Mouse (Mus musculus) adrenal gland, postnatal 36 days (tissue): ENCODE results near the gene Slc38a1. TPM values are rescaled to one million over a fixed set of nuclear protein-coding genes. Genes with fewer than 3 reads are reported as not detected.

Experiments used
- DNase-seq, 2 experiments: peaks; one replicate each; pipeline ENCODE4 v3.0.0; 2021; ENCODE audit warnings: mixed read lengths in 1 of 2
- total RNA-seq, 2 experiments: library from RNA; stranded (reverse); gene quantifications; 2 replicates each; pipeline ENCODE4 v1.2.3; 2021

The Slc38a1 gene
- total RNA-seq, 2 experiments from 2014 or later: 27.6 to 41.7 TPM

DNA sequence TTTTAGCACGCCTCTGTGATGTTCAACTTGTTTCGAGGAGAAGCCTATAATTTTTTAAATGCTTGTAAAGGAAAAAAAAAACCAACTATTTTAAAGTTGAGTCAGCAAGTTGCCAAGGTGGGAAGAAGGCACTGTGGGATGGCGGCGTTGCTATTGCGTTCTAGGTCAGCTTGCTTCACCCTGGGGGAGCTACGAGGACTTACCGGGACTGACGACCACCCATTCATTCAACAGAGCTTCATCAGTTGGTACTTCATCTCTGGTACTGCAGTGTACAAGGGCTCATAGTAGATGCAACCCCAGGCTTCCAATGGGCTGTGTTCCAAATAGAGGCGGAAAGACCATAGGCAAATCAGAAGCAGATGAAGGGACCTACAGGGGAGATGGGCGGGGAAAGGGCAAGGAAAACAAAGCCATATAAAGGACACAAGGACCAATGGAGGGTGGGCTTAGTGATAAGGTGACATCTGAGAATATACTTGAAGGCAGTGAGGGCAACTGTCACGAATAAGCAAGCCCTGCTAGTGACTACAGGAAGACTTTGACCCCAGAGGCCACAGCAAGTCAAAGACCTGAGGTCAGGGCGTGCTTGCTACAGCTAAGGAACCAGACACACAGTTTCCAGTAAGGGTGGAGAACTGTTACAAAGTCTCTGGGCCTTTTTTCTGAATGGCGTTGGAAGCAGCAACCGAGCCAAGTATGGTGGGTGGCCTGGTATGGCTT is 82.0 kb downstream of the Slc38a1 start:
- DNase-seq: no peak

DNA sequence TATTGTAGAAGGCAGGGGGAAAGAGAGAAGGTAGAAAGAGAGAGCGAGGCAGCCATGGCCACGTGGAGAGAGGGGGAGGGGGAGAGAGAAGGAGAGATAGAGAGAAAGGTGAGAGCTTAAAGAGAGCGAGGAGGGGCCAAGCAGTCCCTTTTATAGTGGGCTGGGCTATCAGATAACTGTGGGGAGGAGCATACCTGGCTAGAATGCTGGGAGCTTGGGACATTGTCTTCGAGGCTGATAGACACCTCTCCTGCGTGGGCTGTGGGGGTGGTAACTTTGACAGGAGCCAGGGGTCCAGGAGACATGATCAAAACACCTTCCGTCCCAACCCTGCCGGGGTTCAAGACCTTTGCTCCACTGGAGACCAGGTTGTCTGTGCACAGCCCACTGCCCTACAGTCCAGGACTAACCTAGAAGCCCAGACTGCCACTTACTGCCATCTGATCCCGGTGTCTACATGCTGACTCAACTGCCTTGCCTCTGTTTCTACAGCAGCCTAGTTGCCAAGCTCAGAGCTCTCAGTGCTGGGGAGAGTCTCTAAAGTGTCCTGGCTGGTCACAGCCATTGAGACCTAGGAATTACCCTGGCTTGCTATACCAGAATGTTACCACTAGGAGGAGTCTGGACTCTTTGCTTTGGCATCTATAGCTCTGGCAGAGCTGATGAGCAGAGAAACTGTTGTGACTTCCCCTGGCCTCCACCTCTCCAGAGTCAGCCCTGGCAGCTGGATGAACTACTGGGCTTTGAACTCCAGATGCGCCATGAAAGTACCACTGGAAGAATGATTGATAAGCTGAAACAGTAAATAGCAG is 90.9 kb downstream of the Slc38a1 start:
- DNase-seq: peak; percentile 20 to 72

DNA sequence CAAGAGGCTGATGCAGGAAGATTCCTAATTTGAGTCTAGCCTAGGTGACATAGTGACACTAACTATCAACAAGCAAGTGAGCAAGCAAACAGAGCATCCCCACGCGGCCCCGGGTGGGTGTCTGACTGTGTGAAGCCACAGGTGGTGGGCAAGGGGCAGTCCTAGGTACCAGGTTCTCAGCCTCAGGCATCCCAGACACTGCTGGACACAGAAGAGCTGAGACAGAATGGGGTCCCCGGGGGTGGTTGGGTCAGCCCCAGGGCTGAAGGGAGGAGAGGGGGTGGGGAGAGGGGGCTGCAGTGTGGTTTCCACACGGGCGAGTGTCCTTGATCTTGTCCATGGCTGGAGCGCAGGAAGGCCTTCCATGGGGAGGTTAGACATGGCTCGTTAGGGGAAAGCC is 91.6 kb downstream of the Slc38a1 start:
- DNase-seq: no peak

DNA sequence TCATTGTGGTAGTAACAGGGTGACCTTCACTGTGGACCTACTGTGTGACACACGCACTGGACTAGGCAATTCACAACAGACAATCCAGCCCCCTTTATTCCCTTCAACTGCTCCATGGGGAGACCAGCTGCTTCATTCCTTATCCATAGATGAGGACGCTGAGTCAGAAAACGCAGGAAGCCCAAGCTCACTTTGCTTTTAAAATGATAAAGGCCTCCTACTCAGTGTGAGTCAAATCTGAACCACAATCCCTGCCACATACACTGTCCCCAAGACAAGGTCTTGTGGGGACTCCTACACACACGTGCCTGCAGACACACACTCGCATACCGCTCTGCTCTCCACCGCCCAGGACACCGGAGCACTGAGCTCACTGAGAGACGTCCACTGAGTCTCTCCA is 94.3 kb downstream of the Slc38a1 start:
- no peak for DNase-seq

DNA sequence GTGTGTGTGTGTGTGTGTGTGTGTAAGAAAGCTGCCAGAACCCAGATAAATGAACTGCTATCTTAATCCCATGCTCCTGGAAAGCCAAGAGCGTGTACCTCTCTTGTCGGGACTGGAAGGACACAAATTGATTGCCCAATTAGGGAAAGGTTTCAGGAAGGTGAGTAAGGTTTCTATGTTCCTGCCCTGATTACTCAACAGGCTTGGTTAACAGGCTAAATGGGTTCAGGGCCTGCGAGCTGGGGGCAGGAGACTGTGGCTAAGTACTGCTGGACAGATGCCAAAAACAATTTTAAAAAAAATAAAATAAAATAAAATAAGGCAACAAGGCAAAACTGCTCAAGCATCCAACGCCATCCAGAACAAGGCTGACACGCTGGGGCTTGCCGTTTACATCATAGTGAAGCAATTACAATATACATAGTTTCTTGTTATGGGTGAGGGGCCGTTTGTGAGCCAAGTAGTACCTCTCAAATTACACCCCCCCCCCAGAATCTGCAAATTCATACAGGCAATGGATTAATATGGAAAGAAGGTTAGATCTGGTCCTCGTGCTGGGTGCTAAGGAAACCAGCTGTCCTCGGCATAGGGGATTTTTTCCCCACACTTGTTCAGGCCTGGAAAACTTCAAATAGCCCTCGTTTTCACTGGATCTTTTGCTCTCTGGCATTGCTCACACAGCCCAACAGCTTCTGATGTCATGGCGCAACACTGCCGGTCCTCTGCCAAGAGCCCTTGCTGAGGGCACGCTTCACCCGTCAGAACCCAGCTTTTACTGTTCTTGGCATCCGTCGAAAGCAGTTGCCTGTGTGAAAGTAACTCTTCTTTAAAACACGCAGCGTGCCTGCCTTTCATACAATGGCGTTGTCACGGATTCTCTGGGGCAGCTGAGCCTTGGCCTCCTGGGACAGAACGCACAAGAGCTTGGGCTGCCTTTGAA is 95.2 kb downstream of the Slc38a1 start:
- DNase-seq: peak; percentile 55 to 58

DNA sequence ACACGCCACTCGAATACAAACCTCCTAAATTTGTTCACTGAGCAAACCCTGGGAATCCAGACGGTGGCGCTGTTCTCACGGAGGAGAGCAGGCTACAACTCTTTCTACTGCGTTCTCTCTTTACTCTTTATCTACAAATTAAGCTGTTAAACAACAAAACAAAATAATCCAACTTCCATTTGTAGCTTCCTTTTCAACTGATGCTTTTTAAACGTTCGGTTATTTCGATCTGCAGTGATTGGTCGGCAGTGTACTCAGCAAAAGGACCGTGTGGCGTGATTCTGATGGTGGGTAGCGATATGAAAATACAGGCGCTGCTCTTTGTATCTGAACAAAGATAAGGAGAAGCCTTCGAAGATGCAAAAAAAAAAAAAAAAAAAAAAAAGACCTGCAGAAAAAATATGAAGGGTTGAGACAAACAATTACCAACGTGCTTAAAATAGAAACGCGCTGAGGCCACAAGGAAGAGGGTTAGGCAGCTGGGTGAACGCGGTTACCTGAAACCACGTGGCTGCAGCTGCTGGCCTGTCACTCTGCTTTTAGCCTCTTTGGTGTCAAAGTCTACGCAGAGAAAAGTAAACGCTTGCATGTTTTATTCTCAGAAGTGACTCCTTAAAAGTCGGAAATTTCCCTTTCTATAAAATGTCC is 99.4 kb downstream of the Slc38a1 start:
- DNase-seq: peak; percentile 57 to 68

DNA sequence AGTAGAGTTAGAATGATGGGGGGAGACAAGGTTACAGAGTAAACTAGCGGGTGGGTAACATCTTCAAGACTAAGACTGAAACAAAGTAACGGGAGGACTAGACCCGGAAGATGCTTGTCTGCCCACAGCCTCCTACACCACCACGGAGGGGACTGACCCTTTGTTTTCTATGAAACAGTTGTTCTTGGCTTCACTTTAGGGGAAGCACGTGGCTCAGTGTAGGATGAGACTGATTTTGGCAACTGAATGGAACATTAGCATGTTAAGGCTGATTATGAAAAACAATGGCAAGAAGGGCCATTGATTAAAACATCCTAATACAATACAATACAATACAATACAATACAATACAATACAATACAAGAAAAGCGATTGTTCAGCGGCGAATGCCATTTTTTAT is 100.6 kb downstream of the Slc38a1 start:
- DNase-seq: no peak

DNA sequence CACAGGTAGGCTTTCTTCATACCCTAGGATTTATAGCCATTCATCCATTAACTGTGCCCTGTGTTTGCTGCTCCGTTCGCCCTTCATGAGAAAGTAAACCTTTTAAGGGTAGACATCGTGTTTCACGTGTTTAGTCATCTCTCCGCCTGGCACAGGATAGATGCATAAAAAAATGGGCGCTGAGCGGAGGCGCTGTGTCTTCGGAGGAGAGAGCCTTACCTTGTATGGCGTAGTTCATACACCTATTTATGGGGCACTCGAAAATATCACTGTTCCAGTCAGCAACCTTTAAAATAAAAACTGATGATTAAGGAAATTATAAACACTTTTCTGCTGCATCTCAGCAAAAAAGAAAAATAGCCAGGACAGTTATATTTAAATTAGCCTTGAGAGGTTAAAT is 105.4 kb downstream of the Slc38a1 start:
- no peak for DNase-seq

DNA sequence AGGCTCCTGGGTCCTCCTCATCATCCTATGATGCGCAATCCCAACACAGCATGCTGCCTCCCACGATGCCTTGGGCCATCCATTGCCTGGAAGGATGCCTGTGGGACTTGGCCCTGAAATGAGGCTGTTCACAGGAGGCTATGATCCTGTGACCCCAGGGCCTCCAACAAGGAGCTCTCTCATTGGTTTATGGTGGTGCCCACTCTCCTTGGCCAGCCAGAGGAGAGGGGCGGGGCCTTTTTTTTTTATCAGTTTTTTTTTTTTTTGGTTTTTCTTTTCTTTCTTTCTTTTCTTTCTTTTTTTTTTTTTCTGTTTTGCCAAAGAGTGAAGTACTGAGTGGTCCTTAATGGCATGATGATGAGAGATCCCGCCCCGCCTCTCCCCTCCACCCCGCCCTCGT is 106.3 kb downstream of the Slc38a1 start:
- DNase-seq: no peak

DNA sequence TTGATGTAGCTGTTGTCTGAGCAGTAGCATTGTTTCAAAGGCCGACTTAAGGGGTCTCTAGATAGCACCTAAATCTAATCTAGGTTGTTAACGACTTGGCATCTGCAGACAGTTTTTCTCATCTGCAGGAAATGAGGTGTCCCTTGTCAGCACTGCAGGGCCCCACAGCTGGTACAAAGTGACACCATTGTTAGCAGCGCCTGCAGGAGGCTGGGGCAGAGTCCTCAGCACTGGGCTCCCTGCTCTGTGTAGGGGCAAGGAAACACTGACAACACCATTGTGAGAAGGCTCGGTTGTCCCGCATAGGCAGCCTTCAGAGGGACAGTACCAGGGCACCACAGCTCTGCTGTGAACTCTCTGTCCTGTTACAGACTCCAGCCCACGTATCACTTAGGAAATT is 115.0 kb downstream of the Slc38a1 start:
- DNase-seq: no peak

DNA sequence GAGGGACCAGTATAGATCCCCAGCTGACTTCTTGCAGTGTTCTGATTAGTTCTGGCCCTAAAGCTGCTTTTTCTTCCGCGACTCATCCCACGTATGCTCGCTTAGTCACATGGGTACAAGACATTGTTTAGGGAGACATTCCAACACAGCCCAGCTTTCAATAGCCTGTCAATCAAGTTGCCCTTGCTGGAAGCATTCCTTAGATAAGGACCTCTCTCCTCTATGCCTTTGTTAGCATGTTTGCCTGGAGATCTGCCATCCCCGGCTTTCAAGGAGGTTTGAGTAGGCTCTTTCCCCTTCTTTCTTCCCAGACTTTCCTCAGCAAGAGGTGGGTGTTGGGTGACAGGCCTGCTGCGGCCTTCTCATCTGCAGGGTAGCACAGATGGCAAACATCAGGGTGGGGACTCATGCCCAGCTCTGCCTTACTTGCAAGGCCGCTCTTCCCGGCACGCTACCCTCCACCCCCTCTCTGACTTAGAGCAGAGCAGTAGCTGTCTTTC is 118.4 kb downstream of the Slc38a1 start:
- no peak for DNase-seq

Other genes starting within 250 kb of the Slc38a1 start
- 10 to 100 TPM; 69.9 to 90.3 TPM for gene Scaf11, start 182.1 kb downstream of the Slc38a1 start, total RNA-seq
- gene Slc38a2, start 56.8 kb upstream of the Slc38a1 start, total RNA-seq: 100 to 1,000 TPM; 195 to 216 TPM